Mouse (Mus musculus) forebrain, postnatal 0 days (tissue): ENCODE measurements at regions not wholly inside any gene's neighbourhood (a gene's known extent, or its start where the extent isn't known, plus 50 kb on each side); places are given as distances from the start of the nearest gene placed in this dataset.
A peak's percentile ranks its signal among the peaks of the same experiment; 100 is the strongest.

Source experiments
- ATAC-seq: fragments of 200-750 bp; cut with Nextera tagmentation; 2 replicates; pipeline ENCODE4 v1.8.0; 2017; ENCODE audit warnings: mild to moderate bottlenecking, moderate library complexity
- DNase-seq: peaks from one replicate; pipeline ENCODE4 v3.0.0-alpha.2; 2015
- H3K27ac ChIP-seq: fragments of 300-500 bp; sonication (generic); 2 replicates; pipeline ENCODE4 v1.5.1; 2014; ENCODE audit warnings: low read depth, mild to moderate bottlenecking, antibody characterized with exemption, low read length, moderate library complexity, mixed read lengths
- H3K27me3 ChIP-seq: fragments of 300-500 bp; sonication (generic); 2 replicates; pipeline ENCODE4 v1.6.1; 2014; ENCODE audit warnings: mild to moderate bottlenecking, low read length, mixed read lengths; ENCODE audit not compliant: insufficient read depth
- H3K36me3 ChIP-seq: fragments of 300-500 bp; sonication (generic); 2 replicates; pipeline ENCODE4 v1.6.1; 2014; ENCODE audit warnings: mild to moderate bottlenecking, moderate library complexity; ENCODE audit not compliant: insufficient read depth
- H3K4me1 ChIP-seq: fragments of 300-500 bp; sonication (generic); 2 replicates; pipeline ENCODE4 v1.6.1; 2014; ENCODE audit warnings: antibody characterized with exemption; ENCODE audit not compliant: insufficient read depth
- H3K4me2 ChIP-seq: fragments of 300-500 bp; sonication (generic); 2 replicates; pipeline ENCODE4 v1.6.1; 2014; ENCODE audit warnings: low read depth, mild to moderate bottlenecking, moderate library complexity
- H3K4me3 ChIP-seq: fragments of 300-500 bp; sonication (generic); 2 replicates; pipeline ENCODE4 v1.5.1; 2014; ENCODE audit warnings: low read depth, low read length, mixed read lengths
- H3K9ac ChIP-seq: fragments of 300-500 bp; sonication (generic); 2 replicates; pipeline ENCODE4 v1.6.1; 2014; ENCODE audit warnings: mild to moderate bottlenecking
- H3K9me3 ChIP-seq: fragments of 300-500 bp; sonication (generic); 2 replicates; pipeline ENCODE4 v1.6.1; 2016; ENCODE audit warnings: low read length
- CTCF ChIP-seq: sonication (generic); IDR thresholded peaks from 2 replicates; pipeline ENCODE4 v1.5.1; 2016; ENCODE audit warnings: antibody characterized with exemption, control low read depth, low read depth
- WGBS: fragments of 180-500 bp; shearing (Covaris S2); extraction: QIAGEN DNeasy Blood & Tissue Kit; methylation state at CpG from one replicate; pipeline ENCODE4 v1.1.7; 2014; 5-methylcytosine and 5-hydroxymethylcytosine counted together

- no peak overlapping the region for H3K27ac ChIP-seq
- no peak overlapping the region for H3K9ac ChIP-seq
- H3K36me3 ChIP-seq, result no peaks in the 10 kb centered on the region
- TF ChIP-seq CTCF, result no peak
- no peaks in the 10 kb centered on the region for H3K27me3 ChIP-seq
- H3K4me2 ChIP-seq, result no peak overlapping the region
- H3K4me1 ChIP-seq, result peaks cover 13% of the 10 kb centered on the region; the same call in 1 of the 2 replicates
- H3K4me3 ChIP-seq, result no peak overlapping the region
- no peaks in the 10 kb centered on the region for H3K9me3 ChIP-seq
- no peak for ATAC-seq
- DNase-seq, result no peak
- WGBS, result 20% methylated on average over 7 of the region's 7 CpGs
These were observed 230.2 kb downstream of the Ttll7 start for GRCm38 (mm10) chr3:147082255-147082943.

GRCm38 (mm10) chr3:147083374-147083773 is 231.2 kb downstream of the Ttll7 start:
- no peak overlapping the region for H3K9ac ChIP-seq
- WGBS, result 10% methylated on average over 11 of the region's 11 CpGs
- no peak for DNase-seq
- no peak for ATAC-seq
- H3K4me3 ChIP-seq, result no peak overlapping the region
- H3K36me3 ChIP-seq, result no peaks in the 10 kb centered on the region
- H3K27ac ChIP-seq, result no peak overlapping the region
- H3K4me1 ChIP-seq, result peaks cover 13% of the 10 kb centered on the region; the same call in 1 of the 2 replicates
- H3K9me3 ChIP-seq, result no peaks in the 10 kb centered on the region
- no peaks in the 10 kb centered on the region for H3K27me3 ChIP-seq
- no peak for TF ChIP-seq CTCF
- H3K4me2 ChIP-seq, result peak overlapping the region; percentile 34

DNA sequence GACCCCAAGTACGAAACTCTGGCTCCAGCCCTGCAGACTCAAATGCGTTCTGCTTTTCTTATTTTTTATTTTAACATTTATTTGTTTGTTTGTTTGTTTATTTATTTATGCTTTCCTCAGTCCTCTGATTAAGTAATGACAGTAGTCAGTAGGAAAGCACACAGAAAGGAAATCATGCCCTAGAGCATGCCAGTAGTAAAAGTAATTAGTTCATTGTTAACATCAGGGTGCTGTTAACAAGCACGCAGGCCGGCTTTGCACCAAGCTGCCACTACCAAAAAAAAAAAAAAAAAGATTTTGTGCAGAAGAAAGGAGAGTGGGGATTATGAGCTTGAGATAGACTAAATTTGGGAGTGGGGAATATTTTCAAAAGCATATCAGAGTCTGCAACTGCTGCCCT is 231.7 kb downstream of the Ttll7 start:
- Histone ChIP-seq H3K27ac (no peak overlapping the region), H3K4me1 (peaks cover 13% of the 10 kb centered on the region; the same call in 1 of the 2 replicates), H3K9me3 (no peaks in the 10 kb centered on the region), H3K4me2 (peak overlapping the region; percentile 34; the same call in 1 of the 2 replicates), H3K36me3 (no peaks in the 10 kb centered on the region), H3K27me3 (no peaks in the 10 kb centered on the region), H3K4me3 (no peak overlapping the region), H3K9ac (no peak overlapping the region)
- no peak for DNase-seq
- no peak for ATAC-seq
- WGBS, result 43% methylated on average over 4 of the region's 4 CpGs
- TF ChIP-seq CTCF, result no peak

- Histone ChIP-seq H3K4me1 (peaks cover 13% of the 10 kb centered on the region; the same call in 1 of the 2 replicates), H3K27ac (no peak overlapping the region), H3K27me3 (no peaks in the 10 kb centered on the region), H3K4me2 (no peak overlapping the region), H3K9ac (no peak overlapping the region), H3K4me3 (no peak overlapping the region), H3K9me3 (no peaks in the 10 kb centered on the region), H3K36me3 (no peaks in the 10 kb centered on the region)
- WGBS, result 26% methylated on average over 9 of the region's 9 CpGs
- no peak for DNase-seq
- peak; percentile 28; the same call in 1 of the 2 replicates for TF ChIP-seq CTCF
- ATAC-seq, result peak; percentile 38; the same call in 1 of the 2 replicates
These were observed 232.5 kb downstream of the Ttll7 start for GRCm38 (mm10) chr3:147084624-147085189.

- H3K4me2 ChIP-seq, result no peak overlapping the region
- DNase-seq (no peak), ATAC-seq (no peak)
- TF ChIP-seq CTCF, result no peak
- no peaks in the 10 kb centered on the region for H3K27me3 ChIP-seq
- peaks cover 9% of the 10 kb centered on the region; the same call in 1 of the 2 replicates for H3K4me1 ChIP-seq
- no peak overlapping the region for H3K9ac ChIP-seq
- H3K27ac ChIP-seq, result no peak overlapping the region
- H3K4me3 ChIP-seq, result no peak overlapping the region
- H3K9me3 ChIP-seq, result no peaks in the 10 kb centered on the region
- WGBS, result 85% methylated on average over 6 of the region's 6 CpGs
- no peaks in the 10 kb centered on the region for H3K36me3 ChIP-seq
These were observed 236.0 kb downstream of the Ttll7 start for GRCm38 (mm10) chr3:147088171-147088570.

DNA sequence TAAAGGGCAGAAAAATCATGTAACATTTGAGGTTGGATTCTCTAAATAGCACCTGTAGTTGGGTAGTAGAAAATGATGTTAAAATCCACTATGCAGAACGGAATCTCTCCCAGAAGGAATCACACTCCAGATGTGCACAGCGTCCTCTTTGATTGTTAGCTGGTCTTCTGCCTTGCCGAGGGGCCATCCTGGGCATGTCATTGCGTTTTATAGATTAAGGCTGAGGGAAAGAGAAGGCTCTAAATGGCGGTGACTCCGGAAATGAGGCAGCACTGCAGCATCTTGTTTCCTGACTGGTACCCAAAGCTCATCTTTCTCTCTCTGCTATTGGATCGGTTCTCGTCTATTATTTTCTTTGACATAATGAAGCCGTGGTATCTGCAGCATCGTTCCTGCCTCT is 237.5 kb downstream of the Ttll7 start:
- no peak overlapping the region for H3K4me3 ChIP-seq
- H3K4me2 ChIP-seq, result no peak overlapping the region
- H3K27ac ChIP-seq, result no peak overlapping the region
- no peaks in the 10 kb centered on the region for H3K9me3 ChIP-seq
- no peak for TF ChIP-seq CTCF
- H3K4me1 ChIP-seq, result peaks cover 5% of the 10 kb centered on the region; the same call in 1 of the 2 replicates
- ATAC-seq (no peak), DNase-seq (no peak)
- no peaks in the 10 kb centered on the region for H3K36me3 ChIP-seq
- H3K9ac ChIP-seq, result no peak overlapping the region
- no peaks in the 10 kb centered on the region for H3K27me3 ChIP-seq
- WGBS, result 82% methylated on average over 10 of the region's 10 CpGs
